Mouse (Mus musculus): ENCODE measurements at regions not wholly inside any gene's neighbourhood (a gene's known extent, or its start where the extent isn't known, plus 50 kb on each side); places are given as distances from the start of the nearest gene placed in this dataset.

- no peak overlapping the region for H3K4me3 ChIP-seq
- no peak for ATAC-seq
- H3K27ac ChIP-seq, result no peak overlapping the region
- peaks cover 15% of the 10 kb centered on the region for H3K36me3 ChIP-seq
- H3K4me2 ChIP-seq, result no peak overlapping the region
- peaks cover 40% of the 10 kb centered on the region for H3K4me1 ChIP-seq
- H3K9me3 ChIP-seq (replicated peaks), result no peaks in the 10 kb centered on the region
- WGBS (ENCODE audit: insufficient replicate concordance), result 71% methylated on average over 11 of the region's 11 CpGs
- no peaks in the 10 kb centered on the region for H3K27me3 ChIP-seq (replicated peaks)
- no peak overlapping the region for H3K9ac ChIP-seq
These were observed 1145.8 kb upstream of the A1bg start for GRCm38 (mm10) chr15:62068422-62069160.

DNA sequence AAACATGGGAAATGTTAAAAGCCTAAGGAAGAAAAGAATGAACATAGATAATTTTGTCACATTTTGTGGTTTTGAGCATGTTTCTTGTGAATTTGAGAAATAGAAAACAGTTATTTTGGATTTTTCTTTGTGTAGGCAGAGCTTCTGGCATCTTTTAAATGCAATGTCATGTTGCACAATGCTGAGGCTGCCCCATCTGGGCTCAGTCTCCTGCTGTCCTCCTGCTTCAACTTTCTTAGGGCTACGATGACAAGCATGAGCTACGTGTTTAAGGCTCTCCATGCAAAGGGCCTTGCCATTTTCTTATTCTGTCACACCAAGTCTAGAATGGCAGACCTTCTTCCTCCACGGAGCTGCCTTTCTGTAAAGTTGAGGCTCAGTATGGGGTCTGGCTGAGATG lies 1141.6 kb upstream of the A1bg start:
- H3K27ac ChIP-seq, result no peak overlapping the region
- peaks cover 19% of the 10 kb centered on the region for H3K36me3 ChIP-seq
- WGBS (ENCODE audit: insufficient replicate concordance), result 76% methylated on average over 3 of the region's 3 CpGs
- no peak for ATAC-seq
- H3K4me3 ChIP-seq, result no peak overlapping the region
- H3K4me2 ChIP-seq, result no peak overlapping the region
- H3K27me3 ChIP-seq (replicated peaks), result no peaks in the 10 kb centered on the region
- H3K9ac ChIP-seq, result no peak overlapping the region
- peaks cover 49% of the 10 kb centered on the region for H3K4me1 ChIP-seq
- no peaks in the 10 kb centered on the region for H3K9me3 ChIP-seq (replicated peaks)

DNA sequence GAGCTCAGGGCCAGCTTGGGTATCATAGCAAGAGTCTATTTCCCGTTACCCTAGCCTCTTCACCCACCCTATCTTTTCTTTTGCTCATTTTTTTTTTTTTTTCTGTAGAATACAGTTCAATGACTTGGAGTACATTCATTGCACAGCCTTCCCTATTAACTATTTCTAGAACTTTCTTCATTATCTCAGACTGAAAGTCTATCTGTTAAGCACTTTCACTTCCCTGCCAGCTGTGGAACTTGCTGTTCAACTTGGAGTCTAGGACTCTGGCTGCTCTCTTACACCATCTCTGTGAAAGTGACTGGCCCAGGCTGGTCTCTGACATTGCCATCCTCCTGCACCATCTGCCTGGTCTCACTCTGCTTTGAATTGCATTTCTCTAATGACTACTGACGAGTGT lies 1134.6 kb upstream of the A1bg start:
- Histone ChIP-seq H3K9me3 (replicated peaks) (no peaks in the 10 kb centered on the region), H3K27me3 (replicated peaks) (no peaks in the 10 kb centered on the region), H3K27ac (no peak overlapping the region), H3K4me1 (peaks cover 54% of the 10 kb centered on the region), H3K4me3 (no peak overlapping the region), H3K4me2 (no peak overlapping the region), H3K9ac (no peak overlapping the region), H3K36me3 (peaks cover 25% of the 10 kb centered on the region)
- no peak for ATAC-seq
- WGBS (ENCODE audit: insufficient replicate concordance), result 78% methylated on average over 2 of the region's 2 CpGs

DNA sequence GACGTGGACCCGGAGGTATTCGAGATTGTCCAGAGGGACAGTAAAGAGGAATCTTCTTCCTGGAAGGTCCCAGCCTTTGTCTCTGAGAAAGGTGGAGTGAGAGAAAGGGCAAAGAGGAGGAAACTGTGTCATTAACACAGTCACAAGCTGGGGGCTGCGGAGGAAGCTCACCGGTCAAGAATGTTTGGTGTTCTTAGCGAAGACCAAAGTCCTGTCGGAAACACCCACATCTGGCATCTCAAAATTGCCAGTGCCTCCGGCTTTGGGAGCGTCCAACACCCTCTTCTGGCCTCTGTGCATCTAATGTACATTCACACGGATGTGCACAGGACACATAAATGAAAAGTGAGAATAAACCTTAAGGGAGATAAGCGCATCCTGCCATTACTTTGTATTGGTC lies 1134.1 kb upstream of the A1bg start:
- no peak overlapping the region for H3K4me2 ChIP-seq
- no peaks in the 10 kb centered on the region for H3K27me3 ChIP-seq (replicated peaks)
- no peak overlapping the region for H3K4me3 ChIP-seq
- H3K9me3 ChIP-seq (replicated peaks), result no peaks in the 10 kb centered on the region
- peaks cover 25% of the 10 kb centered on the region for H3K36me3 ChIP-seq
- H3K9ac ChIP-seq, result no peak overlapping the region
- H3K4me1 ChIP-seq, result peaks cover 54% of the 10 kb centered on the region
- no peak for ATAC-seq
- WGBS (ENCODE audit: insufficient replicate concordance), result 82% methylated on average over 11 of the region's 11 CpGs
- no peak overlapping the region for H3K27ac ChIP-seq

GRCm38 (mm10) chr15:62056401-62056800 lies 1133.6 kb upstream of the A1bg start:
- 56% methylated on average over 3 of the region's 3 CpGs for WGBS (ENCODE audit: insufficient replicate concordance)
- Histone ChIP-seq H3K36me3 (peaks cover 25% of the 10 kb centered on the region), H3K27ac (peak overlapping the region; percentile 51), H3K4me3 (no peak overlapping the region), H3K27me3 (replicated peaks) (no peaks in the 10 kb centered on the region), H3K4me1 (peaks cover 53% of the 10 kb centered on the region), H3K9me3 (replicated peaks) (no peaks in the 10 kb centered on the region), H3K9ac (no peak overlapping the region), H3K4me2 (no peak overlapping the region)
- no peak for ATAC-seq

- Histone ChIP-seq H3K4me1 (peaks cover 44% of the 10 kb centered on the region), H3K9ac (no peak overlapping the region), H3K9me3 (replicated peaks) (no peaks in the 10 kb centered on the region), H3K27me3 (replicated peaks) (no peaks in the 10 kb centered on the region), H3K4me2 (no peak overlapping the region), H3K27ac (no peak overlapping the region), H3K4me3 (no peak overlapping the region), H3K36me3 (peaks cover 30% of the 10 kb centered on the region)
- no peak for ATAC-seq
- 72% methylated on average over 2 of the region's 2 CpGs for WGBS (ENCODE audit: insufficient replicate concordance)
These were observed 1132.2 kb upstream of the A1bg start for GRCm38 (mm10) chr15:62055011-62055410.

GRCm38 (mm10) chr15:62053420-62054239 lies 1130.8 kb upstream of the A1bg start:
- Histone ChIP-seq H3K4me3 (no peak overlapping the region), H3K9me3 (replicated peaks) (no peaks in the 10 kb centered on the region), H3K36me3 (peaks cover 33% of the 10 kb centered on the region), H3K4me1 (peaks cover 43% of the 10 kb centered on the region), H3K9ac (no peak overlapping the region), H3K27me3 (replicated peaks) (no peaks in the 10 kb centered on the region), H3K27ac (peak overlapping the region; percentile 20; the same call in 1 of the 2 replicates), H3K4me2 (no peak overlapping the region)
- WGBS (ENCODE audit: insufficient replicate concordance), result 72% methylated on average over 8 of the region's 8 CpGs
- no peak for ATAC-seq

DNA sequence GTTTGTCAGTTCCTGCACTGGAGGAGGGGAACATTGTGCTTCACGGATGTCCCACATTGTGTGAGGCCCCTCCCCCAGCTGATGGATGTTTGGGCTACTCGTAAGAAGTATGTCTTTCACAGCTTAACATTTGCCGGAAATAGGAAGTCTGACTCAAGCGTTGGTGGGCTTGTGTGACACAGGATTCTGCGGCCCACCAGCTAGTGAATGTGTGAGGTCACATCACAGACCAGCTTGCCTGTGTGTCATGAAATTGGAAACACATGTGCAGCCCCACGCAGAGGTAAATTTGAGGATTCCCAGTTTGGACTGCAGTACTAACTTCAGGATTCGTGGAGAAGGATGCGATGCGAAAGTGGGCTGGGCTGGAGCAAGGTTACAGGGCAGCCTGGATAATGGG lies 1126.6 kb upstream of the A1bg start:
- Histone ChIP-seq H3K9me3 (replicated peaks) (no peaks in the 10 kb centered on the region), H3K27ac (no peak overlapping the region), H3K4me2 (no peak overlapping the region), H3K36me3 (peaks cover 32% of the 10 kb centered on the region), H3K9ac (no peak overlapping the region), H3K27me3 (replicated peaks) (no peaks in the 10 kb centered on the region), H3K4me3 (no peak overlapping the region), H3K4me1 (peaks cover 48% of the 10 kb centered on the region)
- WGBS (ENCODE audit: insufficient replicate concordance), result 69% methylated on average over 9 of the region's 9 CpGs
- ATAC-seq, result no peak

GRCm38 (mm10) chr15:62048981-62049380 lies 1126.2 kb upstream of the A1bg start:
- 81% methylated on average over 4 of the region's 4 CpGs for WGBS (ENCODE audit: insufficient replicate concordance)
- H3K4me2 ChIP-seq, result no peak overlapping the region
- H3K36me3 ChIP-seq, result peaks cover 32% of the 10 kb centered on the region
- no peaks in the 10 kb centered on the region for H3K9me3 ChIP-seq (replicated peaks)
- no peak for ATAC-seq
- no peak overlapping the region for H3K27ac ChIP-seq
- H3K4me1 ChIP-seq, result peaks cover 52% of the 10 kb centered on the region
- H3K4me3 ChIP-seq, result no peak overlapping the region
- H3K27me3 ChIP-seq (replicated peaks), result no peaks in the 10 kb centered on the region
- H3K9ac ChIP-seq, result no peak overlapping the region

DNA sequence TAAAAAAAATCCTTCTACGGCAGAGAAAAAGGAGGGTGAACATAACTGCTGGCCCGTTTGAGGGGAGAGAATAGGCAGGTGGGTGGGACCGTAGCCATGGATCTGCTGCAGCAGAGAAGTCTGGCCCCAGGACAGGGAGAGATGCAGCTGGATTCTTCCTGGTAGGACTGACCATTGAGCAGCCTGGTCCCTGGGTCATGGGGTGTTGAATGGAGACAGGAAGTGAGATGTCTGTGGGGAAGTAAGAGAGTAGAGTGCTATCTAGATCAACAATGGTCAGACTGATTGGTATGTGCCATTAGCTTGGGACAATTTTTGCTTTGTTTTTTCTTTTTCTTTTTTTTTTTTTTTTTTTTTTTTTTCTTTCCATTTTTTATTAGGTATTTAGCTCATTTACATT lies 1123.5 kb upstream of the A1bg start:
- H3K27ac ChIP-seq, result no peak overlapping the region
- no peak overlapping the region for H3K9ac ChIP-seq
- peaks cover 38% of the 10 kb centered on the region for H3K36me3 ChIP-seq
- no peak overlapping the region for H3K4me3 ChIP-seq
- H3K9me3 ChIP-seq (replicated peaks), result no peaks in the 10 kb centered on the region
- no peaks in the 10 kb centered on the region for H3K27me3 ChIP-seq (replicated peaks)
- ATAC-seq, result no peak
- H3K4me1 ChIP-seq, result peaks cover 68% of the 10 kb centered on the region
- H3K4me2 ChIP-seq, result no peak overlapping the region
- WGBS (ENCODE audit: insufficient replicate concordance), result 64% methylated on average over 3 of the region's 3 CpGs

DNA sequence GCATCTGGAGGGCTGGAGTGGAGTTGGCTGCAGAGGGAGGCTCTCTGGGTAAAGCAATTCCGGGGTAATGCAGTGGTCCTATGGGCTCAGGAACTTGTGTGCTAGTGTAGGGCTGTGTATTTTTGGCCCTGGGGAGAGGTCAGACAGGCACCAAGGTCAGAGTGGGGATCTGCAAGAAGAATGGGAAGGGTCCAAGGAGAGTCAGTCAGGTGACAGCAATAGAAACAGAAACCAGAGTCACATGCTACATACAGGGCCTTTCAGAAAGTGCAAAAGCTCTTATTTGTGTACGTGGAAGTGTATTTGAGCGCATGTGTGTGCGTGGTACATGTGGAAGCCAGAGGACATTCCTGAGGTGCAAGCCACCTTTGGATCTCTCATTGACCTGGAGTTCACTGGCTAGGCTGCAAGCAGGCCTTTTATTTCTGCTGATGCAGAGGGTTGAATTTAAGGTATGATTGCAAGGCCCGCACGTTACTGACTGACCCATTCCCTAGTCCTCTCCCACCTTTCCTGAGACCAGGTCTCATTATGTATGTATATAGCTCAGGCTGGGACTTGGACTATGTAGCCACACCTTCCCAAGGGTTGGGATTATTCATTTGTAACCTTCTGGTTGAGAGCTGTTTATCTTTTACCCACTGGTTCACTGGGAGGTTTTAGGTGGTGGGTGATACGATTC lies 1122.0 kb upstream of the A1bg start:
- Histone ChIP-seq H3K9me3 (replicated peaks) (no peaks in the 10 kb centered on the region), H3K36me3 (peaks cover 27% of the 10 kb centered on the region), H3K4me1 (peaks cover 82% of the 10 kb centered on the region), H3K27me3 (replicated peaks) (no peaks in the 10 kb centered on the region), H3K4me3 (no peak overlapping the region), H3K4me2 (no peak overlapping the region), H3K9ac (no peak overlapping the region), H3K27ac (0 out of 2 replicates have a peak overlapping the region, but pooled peaks have one; percentile 16)
- no peak for ATAC-seq
- 82% methylated on average over 7 of the region's 7 CpGs for WGBS (ENCODE audit: insufficient replicate concordance)

Measured in liver, embryonic 12.5 days (tissue).